Mouse (Mus musculus): ENCODE results near the gene Mapkap1.

DNA sequence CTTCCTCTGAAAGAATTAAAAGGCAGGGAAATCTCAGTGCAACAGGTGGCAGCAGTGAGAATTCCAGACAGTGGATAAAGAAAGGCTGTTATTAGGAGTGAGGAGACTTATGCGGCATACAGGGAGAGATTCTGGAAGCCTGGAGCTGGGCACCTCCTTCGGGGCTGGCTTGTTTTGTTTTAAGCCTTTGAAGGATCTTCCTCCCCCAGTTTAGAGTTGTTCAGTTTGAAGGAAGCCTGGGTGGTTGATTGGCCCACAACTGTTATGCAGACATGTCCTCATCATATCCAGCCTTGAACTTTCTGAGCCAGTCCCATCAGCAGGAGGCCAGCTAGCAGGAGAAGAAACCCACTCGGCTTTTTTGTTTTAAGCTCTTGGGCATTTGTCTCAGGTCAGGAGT lies 198.5 kb downstream of the Mapkap1 start:
- no peak for TF ChIP-seq CTCF (IDR thresholded peaks at IDR 0.05; ENCODE audit: extremely low read depth, insufficient read length, insufficient replicate concordance, low read depth, low read length)
- no peak for TF ChIP-seq POLR2A (IDR thresholded peaks at IDR 0.05; ENCODE audit: low read depth, low read length)

All from small intestine, adult 2 months (tissue).